Mouse (Mus musculus) bone marrow macrophage, adult 2 months (primary cell): ENCODE data around the gene Tmem119.

ENCODE experiments used
- CTCF ChIP-seq: IDR thresholded peaks from 2 replicates; pipeline ENCODE4 v1.5.1; 2012; ENCODE audit warnings: low read depth, mild to moderate bottlenecking, low read length, moderate library complexity
- POLR2A ChIP-seq: IDR thresholded peaks from 2 replicates; pipeline ENCODE4 v1.6.1; 2012; ENCODE audit warnings: mild to moderate bottlenecking, low read depth, low read length, borderline replicate concordance

- TF ChIP-seq CTCF = no peak
- TF ChIP-seq POLR2A = no peak
Observed at GRCm38 (mm10) chr5:113751521-113752157, 48.7 kb downstream of the Tmem119 start.
